In genomic region chr5:116494377-116494776, GRCm38 (mm10) we compare ENCODE assay signal across 22 mouse cellular contexts.
DNase-seq lines count a peak whose midpoint lies in the region; ATAC-seq lines count a peak whose summit lies in the region.
"Had no signal": no experiment of that assay in that cellular context is flagged by ENCODE, and none has a peak within 500 bp of the region (broad histone marks: within the 10 kb centered on the region; RNA-seq: fewer than 3 reads in every experiment).

No protein-coding gene starts in this region.

- no peaks in the 10 kb centered on the region for H3K27me3 ChIP-seq in hindbrain, embryonic 16.5 days (replicated peaks; ENCODE audit: control insufficient read depth, insufficient read depth, low read length)
- H3K27me3 ChIP-seq in hindbrain, embryonic 10.5 days (ENCODE audit: insufficient read depth, poor library complexity, severe bottlenecking): no peaks in the 10 kb centered on the region
- H3K27me3 ChIP-seq in neural tube, embryonic 14.5 days (ENCODE audit: control insufficient read depth, insufficient read depth, low read length): no peaks in the 10 kb centered on the region
- H3K27me3 ChIP-seq in neural tube, embryonic 15.5 days (replicated peaks): no peaks in the 10 kb centered on the region
- H3K27me3 ChIP-seq: embryonic facial prominence, embryonic 13.5 days; forebrain, embryonic 12.5 days; hindbrain, embryonic 15.5 days had no signal

- peaks cover 16% of the 10 kb centered on the region for H3K4me1 ChIP-seq in hindbrain, embryonic 16.5 days (ENCODE audit: control insufficient read depth, insufficient read depth, low read depth, low read length)
- peaks cover 88% of the 10 kb centered on the region for H3K4me1 ChIP-seq in hindbrain, embryonic 10.5 days (replicated peaks)
- H3K4me1 ChIP-seq in neural tube, embryonic 14.5 days (ENCODE audit: control insufficient read depth, insufficient read depth, low read length): peaks cover 19% of the 10 kb centered on the region
- peaks cover 70% of the 10 kb centered on the region for H3K4me1 ChIP-seq in neural tube, embryonic 15.5 days

- H3K4me3 ChIP-seq in hindbrain, embryonic 16.5 days (ENCODE audit: low read length): no peak overlapping the region
- H3K4me3 ChIP-seq in hindbrain, embryonic 10.5 days: no peak overlapping the region
- H3K4me3 ChIP-seq in neural tube, embryonic 14.5 days (ENCODE audit: low read depth, low read length): no peak overlapping the region
- no peak overlapping the region for H3K4me3 ChIP-seq in neural tube, embryonic 15.5 days (replicated peaks)
- H3K4me3 ChIP-seq: embryonic facial prominence, embryonic 13.5 days; forebrain, embryonic 12.5 days; heart, adult 2 months; heart, embryonic 12.5 days; hindbrain, embryonic 15.5 days had no signal

- no peak overlapping the region for H3K9ac ChIP-seq in hindbrain, embryonic 16.5 days (ENCODE audit: low read depth, low read length)
- no peak overlapping the region for H3K9ac ChIP-seq in neural tube, embryonic 14.5 days (replicated peaks; ENCODE audit: low read depth, low read length)
- no peak overlapping the region for H3K9ac ChIP-seq in neural tube, embryonic 15.5 days (replicated peaks)
- H3K9ac ChIP-seq: embryonic facial prominence, embryonic 13.5 days; forebrain, embryonic 12.5 days; heart, embryonic 12.5 days; hindbrain, embryonic 15.5 days had no signal

- 53% methylated on average over 7 of the region's 7 CpGs for WGBS in hindbrain, embryonic 16.5 days
- WGBS in hindbrain, embryonic 10.5 days: 70% methylated on average over 7 of the region's 7 CpGs
- 50% methylated on average over 7 of the region's 7 CpGs for WGBS in neural tube, embryonic 14.5 days
- 47% methylated on average over 7 of the region's 7 CpGs for WGBS in neural tube, embryonic 15.5 days

- H3K4me2 ChIP-seq in hindbrain, embryonic 16.5 days (ENCODE audit: low read length): no peak overlapping the region
- no peak overlapping the region for H3K4me2 ChIP-seq in neural tube, embryonic 14.5 days (ENCODE audit: low read depth, low read length)
- no peak overlapping the region for H3K4me2 ChIP-seq in neural tube, embryonic 15.5 days
- H3K4me2 ChIP-seq: embryonic facial prominence, embryonic 13.5 days; forebrain, embryonic 12.5 days; heart, embryonic 12.5 days; hindbrain, embryonic 15.5 days had no signal

- no peaks in the 10 kb centered on the region for H3K36me3 ChIP-seq in hindbrain, embryonic 16.5 days (ENCODE audit: control insufficient read depth, insufficient read depth, low read length)
- peaks cover 7% of the 10 kb centered on the region for H3K36me3 ChIP-seq in hindbrain, embryonic 10.5 days
- no peaks in the 10 kb centered on the region for H3K36me3 ChIP-seq in neural tube, embryonic 14.5 days (ENCODE audit: control insufficient read depth, insufficient read depth, low read length)
- no peaks in the 10 kb centered on the region for H3K36me3 ChIP-seq in neural tube, embryonic 15.5 days
- H3K36me3 ChIP-seq: embryonic facial prominence, embryonic 13.5 days; forebrain, embryonic 12.5 days; G1E; heart, embryonic 12.5 days; hindbrain, embryonic 15.5 days had no signal

- peak; percentile 53 for DNase-seq in cerebellum, adult 11-12 months
- DNase-seq in cerebellum, postnatal 25 days: peak; percentile 53 to 62
- DNase-seq in cerebellum, postnatal 4 days (ENCODE audit: low spot score in 2 of 2): no peak
- no peak for DNase-seq in hindbrain, embryonic 10.5 days (ENCODE audit: low spot score)
- DNase-seq: adrenal gland, adult 8-10 months; adrenal gland, postnatal 36 days; B cell, adult 2 months; gastrocnemius, postnatal 10 days; heart, adult 2 months had no signal

- no peak for ATAC-seq in cerebellum, adult (ENCODE audit: insufficient number of reproducible peaks, low FRiP score, low TSS enrichment)
- ATAC-seq in hindbrain, embryonic 16.5 days: no peak
- no peak for ATAC-seq in neural tube, embryonic 14.5 days (ENCODE audit: low read depth)
- no peak for ATAC-seq in neural tube, embryonic 15.5 days (ENCODE audit: low FRiP score)
- ATAC-seq: CD4-positive, CD25-positive, alpha-beta regulatory T cell, adult 4 months; forebrain, embryonic 16.5 days; inflammation-experienced regulatory T-cells, adult 6 months; intestine, postnatal 0 days had no signal

- H3K9me3 ChIP-seq in hindbrain, embryonic 16.5 days (ENCODE audit: control insufficient read depth, low read length): no peaks in the 10 kb centered on the region
- no peaks in the 10 kb centered on the region for H3K9me3 ChIP-seq in hindbrain, embryonic 10.5 days
- no peaks in the 10 kb centered on the region for H3K9me3 ChIP-seq in neural tube, embryonic 14.5 days (ENCODE audit: control insufficient read depth, low read length)
- no peaks in the 10 kb centered on the region for H3K9me3 ChIP-seq in neural tube, embryonic 15.5 days (replicated peaks)
- H3K9me3 ChIP-seq: embryonic facial prominence, embryonic 13.5 days; forebrain, embryonic 12.5 days; heart, embryonic 12.5 days; hindbrain, embryonic 15.5 days had no signal

- 0 out of 2 replicates have a peak overlapping the region, but pooled peaks have one; percentile 19 for H3K27ac ChIP-seq in hindbrain, embryonic 16.5 days (ENCODE audit: low read depth, low read length)
- H3K27ac ChIP-seq in hindbrain, embryonic 10.5 days: no peak overlapping the region; the same call in 1 of the 2 replicates
- peak overlapping the region; percentile 18; the same call in 1 of the 2 replicates for H3K27ac ChIP-seq in neural tube, embryonic 14.5 days (ENCODE audit: low read depth, low read length)
- no peak overlapping the region for H3K27ac ChIP-seq in neural tube, embryonic 15.5 days (replicated peaks)
- H3K27ac ChIP-seq: embryonic facial prominence, embryonic 13.5 days; forebrain, embryonic 12.5 days; heart, adult 2 months; hindbrain, embryonic 15.5 days had no signal

Comparison
In these comparisons a context has a peak if more than half of its experiments do, and no peak if none do; other contexts are left out.
1. DNase-seq: peak in cerebellum, adult 11-12 months (single experiment) and cerebellum, postnatal 25 days (2 of 2); none in cerebellum, postnatal 4 days (0 of 2) and hindbrain, embryonic 10.5 days (single experiment).
2. H3K27ac ChIP-seq: peak in hindbrain, embryonic 16.5 days (single experiment) and neural tube, embryonic 14.5 days (single experiment); none in hindbrain, embryonic 10.5 days (single experiment) and neural tube, embryonic 15.5 days (single experiment).